Mouse (Mus musculus): Measurements from ENCODE around the gene Ccnl1. TPM values are rescaled to one million over a fixed set of nuclear protein-coding genes. Genes with fewer than 3 reads are reported as not detected.

Ccnl1 gene
- polyA plus RNA-seq, 1 experiment from 2014 or later = 105 TPM

DNA sequence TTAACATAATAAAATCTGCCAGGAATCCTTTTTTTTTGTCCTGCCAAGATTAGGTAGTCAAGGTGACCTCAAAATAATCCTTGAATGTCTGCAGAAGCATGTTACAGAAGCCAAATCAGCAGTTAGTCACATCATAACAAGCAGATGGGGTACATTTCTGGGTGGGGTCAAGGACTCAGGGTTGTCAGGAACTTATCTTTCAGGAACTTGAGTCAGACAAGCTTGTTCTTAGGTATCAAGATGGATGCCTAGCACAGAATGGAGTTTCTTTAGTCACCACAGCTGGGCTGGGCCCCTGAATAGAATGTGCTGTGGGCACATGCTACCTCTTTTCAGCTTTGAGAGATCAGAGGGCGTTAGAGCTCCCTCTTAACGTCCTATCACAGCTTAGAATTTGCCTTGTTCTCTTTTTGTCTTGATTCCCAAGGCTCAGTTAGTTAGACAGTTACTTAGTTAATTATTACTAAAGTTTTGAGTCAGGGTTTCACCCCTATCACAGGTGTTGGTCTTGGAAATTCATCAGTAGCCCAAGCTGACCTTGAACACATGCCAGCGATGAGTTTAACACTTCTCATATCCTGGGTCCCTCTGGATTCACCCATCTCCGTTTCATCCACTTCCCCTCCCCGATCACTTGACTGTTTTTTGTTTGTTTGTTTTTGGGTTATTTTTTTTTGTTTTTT lies 32.9 kb downstream of the Ccnl1 start:
- ATAC-seq (ENCODE audit: low read depth) (no peak), DNase-seq (ENCODE audit: low spot score) (no peak)
- 84% methylated on average over 5 of the region's 5 CpGs for WGBS
- Histone ChIP-seq H3K4me2 (ENCODE audit: low read depth, low read length) (no peak overlapping the region), H3K9ac (ENCODE audit: low read depth, low read length) (no peak overlapping the region), H3K27ac (replicated peaks; ENCODE audit: low read depth, low read length) (no peak overlapping the region), H3K9me3 (ENCODE audit: control insufficient read depth, low read length) (no peaks in the 10 kb centered on the region), H3K4me3 (ENCODE audit: low read depth, low read length) (no peak overlapping the region), H3K36me3 (ENCODE audit: control insufficient read depth, insufficient read depth, low read length) (no peaks in the 10 kb centered on the region), H3K27me3 (replicated peaks; ENCODE audit: control insufficient read depth, insufficient read depth, low read length) (no peaks in the 10 kb centered on the region), H3K4me1 (ENCODE audit: control insufficient read depth, insufficient read depth, low read length) (peaks cover 20% of the 10 kb centered on the region)

DNA sequence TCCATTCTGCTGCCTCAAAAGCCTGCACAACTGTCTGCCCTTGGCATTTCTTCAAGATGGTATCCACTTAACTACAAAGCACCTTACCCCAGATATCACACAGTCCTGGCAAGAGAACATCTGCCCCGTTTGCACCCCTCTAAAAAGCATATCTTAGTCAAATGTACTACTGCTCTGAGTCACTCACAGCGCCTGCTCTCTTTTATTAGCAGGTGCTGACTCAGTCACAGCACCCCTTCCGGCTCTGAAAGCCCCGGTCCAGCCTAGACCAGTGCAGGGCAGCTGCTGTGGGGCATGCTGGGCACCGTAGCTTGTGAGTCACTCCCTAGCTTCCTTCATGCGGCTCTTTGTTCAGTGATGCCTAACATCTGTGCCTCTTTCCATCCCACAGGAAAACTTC lies 35.6 kb downstream of the Ccnl1 start:
- no peaks in the 10 kb centered on the region for H3K36me3 ChIP-seq (ENCODE audit: control insufficient read depth, insufficient read depth, low read length)
- 57% methylated on average over 6 of the region's 6 CpGs for WGBS
- no peak overlapping the region for H3K9ac ChIP-seq (ENCODE audit: low read depth, low read length)
- no peaks in the 10 kb centered on the region for H3K9me3 ChIP-seq (ENCODE audit: control insufficient read depth, low read length)
- ATAC-seq (ENCODE audit: low read depth) = no peak
- DNase-seq (ENCODE audit: low spot score) = no peak
- H3K4me1 ChIP-seq (ENCODE audit: control insufficient read depth, insufficient read depth, low read length) = peaks cover 6% of the 10 kb centered on the region; the same call in 1 of the 2 replicates
- H3K4me3 ChIP-seq (ENCODE audit: low read depth, low read length) = no peak overlapping the region
- no peak overlapping the region for H3K27ac ChIP-seq (replicated peaks; ENCODE audit: low read depth, low read length)
- no peak overlapping the region for H3K4me2 ChIP-seq (ENCODE audit: low read depth, low read length)
- no peaks in the 10 kb centered on the region for H3K27me3 ChIP-seq (replicated peaks; ENCODE audit: control insufficient read depth, insufficient read depth, low read length)

DNA sequence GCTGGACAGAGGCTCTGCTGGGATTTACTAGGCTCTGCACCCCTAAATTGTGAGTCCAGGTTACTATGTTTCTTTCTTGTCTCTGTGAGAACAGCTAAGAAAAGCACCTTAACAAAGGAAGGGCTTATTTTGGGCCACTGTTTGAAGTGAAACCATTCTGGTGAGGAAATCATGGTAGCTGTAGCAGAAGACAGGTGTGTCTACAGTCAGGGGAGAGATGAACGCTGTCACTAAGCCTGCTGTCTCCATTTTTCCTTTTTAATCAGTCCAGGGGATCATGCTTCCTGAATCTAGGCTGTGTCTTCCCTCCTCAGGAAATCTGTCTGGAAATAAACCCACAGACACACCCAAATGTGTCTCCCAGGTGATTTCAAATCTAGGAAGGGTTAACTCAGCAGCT lies 36.4 kb downstream of the Ccnl1 start:
- 90% methylated on average over 1 of the region's 1 CpGs for WGBS
- no peaks in the 10 kb centered on the region for H3K9me3 ChIP-seq (ENCODE audit: control insufficient read depth, low read length)
- H3K9ac ChIP-seq (ENCODE audit: low read depth, low read length) = no peak overlapping the region
- no peak overlapping the region for H3K4me2 ChIP-seq (ENCODE audit: low read depth, low read length)
- no peaks in the 10 kb centered on the region for H3K27me3 ChIP-seq (replicated peaks; ENCODE audit: control insufficient read depth, insufficient read depth, low read length)
- H3K36me3 ChIP-seq (ENCODE audit: control insufficient read depth, insufficient read depth, low read length) = no peaks in the 10 kb centered on the region
- H3K4me3 ChIP-seq (ENCODE audit: low read depth, low read length) = no peak overlapping the region
- no peak for DNase-seq (ENCODE audit: low spot score)
- H3K4me1 ChIP-seq (ENCODE audit: control insufficient read depth, insufficient read depth, low read length) = no peaks in the 10 kb centered on the region
- no peak overlapping the region for H3K27ac ChIP-seq (replicated peaks; ENCODE audit: low read depth, low read length)
- no peak for ATAC-seq (ENCODE audit: low read depth)

DNA sequence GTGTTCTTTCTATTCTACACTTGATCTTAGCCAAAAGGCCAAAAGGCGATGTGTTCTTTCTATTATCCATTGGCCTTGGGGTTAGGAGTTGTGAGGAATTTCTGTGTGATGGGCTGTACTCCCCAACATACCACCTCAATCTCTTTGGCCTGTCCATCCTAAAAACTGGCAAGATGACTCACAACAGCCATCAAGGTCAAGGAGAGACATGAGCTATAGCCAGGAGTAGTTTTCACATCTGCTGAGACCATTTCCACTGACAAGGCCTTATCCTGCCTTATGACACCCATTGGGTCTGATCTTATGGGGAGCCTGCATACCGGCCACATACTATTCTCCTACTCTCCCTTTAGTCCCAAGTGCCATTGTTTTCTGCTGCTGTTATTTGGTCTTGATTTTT lies 39.0 kb downstream of the Ccnl1 start:
- DNase-seq (ENCODE audit: low spot score) (no peak), ATAC-seq (ENCODE audit: low read depth) (no peak)
- Histone ChIP-seq H3K27me3 (replicated peaks; ENCODE audit: control insufficient read depth, insufficient read depth, low read length) (no peaks in the 10 kb centered on the region), H3K9ac (ENCODE audit: low read depth, low read length) (no peak overlapping the region), H3K4me2 (ENCODE audit: low read depth, low read length) (no peak overlapping the region), H3K4me1 (ENCODE audit: control insufficient read depth, insufficient read depth, low read length) (no peaks in the 10 kb centered on the region), H3K9me3 (ENCODE audit: control insufficient read depth, low read length) (no peaks in the 10 kb centered on the region), H3K4me3 (ENCODE audit: low read depth, low read length) (no peak overlapping the region), H3K36me3 (ENCODE audit: control insufficient read depth, insufficient read depth, low read length) (no peaks in the 10 kb centered on the region), H3K27ac (replicated peaks; ENCODE audit: low read depth, low read length) (no peak overlapping the region)
- WGBS = 100% methylated on average over 2 of the region's 2 CpGs

DNA sequence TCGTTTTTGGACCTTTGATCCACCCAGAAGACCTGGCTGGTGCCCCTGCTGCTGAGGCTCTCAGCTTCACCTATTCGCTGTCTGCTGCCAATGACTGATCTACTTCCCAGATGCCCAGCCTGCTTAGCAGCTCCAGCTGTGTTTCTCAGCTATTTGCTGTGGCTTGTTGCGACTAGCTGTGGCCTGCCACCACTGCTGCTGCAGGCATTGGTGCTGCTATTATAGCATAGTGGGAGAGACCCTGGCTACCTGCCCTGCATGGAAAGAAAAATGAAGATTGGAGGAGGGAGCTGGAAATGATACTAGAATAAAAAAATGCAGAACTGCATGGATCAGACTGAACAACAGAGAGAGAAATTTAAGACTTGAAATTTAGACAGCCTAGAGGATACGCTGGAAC lies 45.1 kb downstream of the Ccnl1 start:
- peak; percentile 18; the same call in 1 of the 2 replicates for ATAC-seq (ENCODE audit: low read depth)
- no peak overlapping the region for H3K9ac ChIP-seq (ENCODE audit: low read depth, low read length)
- H3K4me2 ChIP-seq (ENCODE audit: low read depth, low read length) = no peak overlapping the region
- H3K4me1 ChIP-seq (ENCODE audit: control insufficient read depth, insufficient read depth, low read length) = no peaks in the 10 kb centered on the region
- H3K9me3 ChIP-seq (ENCODE audit: control insufficient read depth, low read length) = no peaks in the 10 kb centered on the region
- H3K36me3 ChIP-seq (ENCODE audit: control insufficient read depth, insufficient read depth, low read length) = no peaks in the 10 kb centered on the region
- no peak overlapping the region for H3K27ac ChIP-seq (replicated peaks; ENCODE audit: low read depth, low read length)
- no peak overlapping the region for H3K4me3 ChIP-seq (ENCODE audit: low read depth, low read length)
- WGBS = 48% methylated on average over 4 of the region's 4 CpGs
- no peaks in the 10 kb centered on the region for H3K27me3 ChIP-seq (replicated peaks; ENCODE audit: control insufficient read depth, insufficient read depth, low read length)
- peak; percentile 68 for DNase-seq (ENCODE audit: low spot score)

DNA sequence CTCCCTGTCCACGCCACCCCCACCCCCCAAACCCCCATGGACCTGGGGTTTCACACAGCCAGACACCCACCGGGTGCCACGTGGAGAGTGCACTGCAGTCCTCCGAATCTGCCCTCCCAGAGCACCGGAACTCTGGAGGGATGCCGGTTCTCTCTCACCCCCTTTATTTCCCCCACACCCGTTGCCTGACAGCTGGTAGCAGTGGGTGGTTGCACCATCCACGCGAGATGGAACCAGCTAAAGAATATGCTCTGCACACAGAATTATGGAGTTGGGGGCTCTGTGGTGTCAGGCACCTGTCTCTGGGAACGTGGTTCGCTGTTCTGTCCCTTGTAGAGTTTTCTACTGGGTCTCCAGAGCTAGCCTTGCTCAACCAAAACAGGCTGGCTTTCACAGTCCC lies 45.8 kb downstream of the Ccnl1 start:
- H3K4me1 ChIP-seq (ENCODE audit: control insufficient read depth, insufficient read depth, low read length) = no peaks in the 10 kb centered on the region
- DNase-seq (ENCODE audit: low spot score) (no peak), ATAC-seq (ENCODE audit: low read depth) (no peak)
- no peaks in the 10 kb centered on the region for H3K36me3 ChIP-seq (ENCODE audit: control insufficient read depth, insufficient read depth, low read length)
- no peak overlapping the region for H3K9ac ChIP-seq (ENCODE audit: low read depth, low read length)
- no peaks in the 10 kb centered on the region for H3K9me3 ChIP-seq (ENCODE audit: control insufficient read depth, low read length)
- H3K27me3 ChIP-seq (replicated peaks; ENCODE audit: control insufficient read depth, insufficient read depth, low read length) = no peaks in the 10 kb centered on the region
- H3K4me2 ChIP-seq (ENCODE audit: low read depth, low read length) = no peak overlapping the region
- no peak overlapping the region for H3K27ac ChIP-seq (replicated peaks; ENCODE audit: low read depth, low read length)
- H3K4me3 ChIP-seq (ENCODE audit: low read depth, low read length) = no peak overlapping the region
- 79% methylated on average over 11 of the region's 11 CpGs for WGBS

DNA sequence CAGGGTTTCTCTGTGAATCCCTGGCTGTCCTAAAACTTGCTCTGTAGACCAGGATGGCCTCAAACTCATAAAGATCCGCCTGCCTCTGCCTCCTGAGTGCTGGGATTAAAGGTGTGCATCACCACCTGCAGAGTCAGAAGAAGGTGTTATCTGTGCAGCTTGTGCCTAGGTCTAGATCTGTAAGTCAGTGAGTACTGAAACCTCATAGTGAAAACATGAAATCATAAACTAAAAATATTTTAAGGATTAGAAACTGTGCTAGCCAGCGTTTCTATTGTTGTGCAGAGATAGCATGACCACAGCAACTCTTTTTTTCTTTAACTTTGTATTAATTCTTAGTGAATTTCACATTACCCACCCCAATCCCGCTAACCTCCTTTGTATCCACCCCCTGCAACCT lies 46.8 kb downstream of the Ccnl1 start:
- Histone ChIP-seq H3K4me3 (ENCODE audit: low read depth, low read length) (no peak overlapping the region), H3K27me3 (replicated peaks; ENCODE audit: control insufficient read depth, insufficient read depth, low read length) (no peaks in the 10 kb centered on the region), H3K36me3 (ENCODE audit: control insufficient read depth, insufficient read depth, low read length) (no peaks in the 10 kb centered on the region), H3K9me3 (ENCODE audit: control insufficient read depth, low read length) (no peaks in the 10 kb centered on the region), H3K27ac (replicated peaks; ENCODE audit: low read depth, low read length) (no peak overlapping the region), H3K4me1 (ENCODE audit: control insufficient read depth, insufficient read depth, low read length) (peaks cover 3% of the 10 kb centered on the region; the same call in 1 of the 2 replicates), H3K9ac (ENCODE audit: low read depth, low read length) (no peak overlapping the region), H3K4me2 (ENCODE audit: low read depth, low read length) (no peak overlapping the region)
- DNase-seq (ENCODE audit: low spot score) (no peak), ATAC-seq (ENCODE audit: low read depth) (no peak)
- WGBS = 93% methylated on average over 3 of the region's 3 CpGs

DNA sequence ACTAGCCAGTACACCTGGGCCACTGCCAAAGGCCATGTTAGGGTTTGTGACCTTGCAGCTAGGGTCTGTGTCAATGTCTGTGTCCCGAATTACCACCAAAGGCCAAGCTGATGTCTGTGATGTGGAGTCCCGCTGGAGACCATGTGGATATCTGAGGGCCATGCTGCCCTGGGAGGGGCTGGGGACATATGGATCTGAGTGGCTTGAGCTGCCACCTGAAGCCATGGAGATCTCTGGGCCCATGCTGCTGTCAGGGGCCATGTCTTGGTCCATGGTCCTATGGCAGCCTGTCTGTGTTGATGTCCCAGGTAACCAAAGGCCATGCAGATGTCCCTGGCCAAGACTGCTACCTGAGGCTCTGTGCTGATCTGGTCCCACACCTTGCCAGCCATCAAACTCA lies 48.6 kb downstream of the Ccnl1 start:
- H3K27me3 ChIP-seq (replicated peaks; ENCODE audit: control insufficient read depth, insufficient read depth, low read length) = no peaks in the 10 kb centered on the region
- no peak for ATAC-seq (ENCODE audit: low read depth)
- H3K9me3 ChIP-seq (ENCODE audit: control insufficient read depth, low read length) = no peaks in the 10 kb centered on the region
- H3K4me1 ChIP-seq (ENCODE audit: control insufficient read depth, insufficient read depth, low read length) = peaks cover 12% of the 10 kb centered on the region; the same call in 1 of the 2 replicates
- no peak for DNase-seq (ENCODE audit: low spot score)
- 89% methylated on average over 2 of the region's 2 CpGs for WGBS
- no peak overlapping the region for H3K4me2 ChIP-seq (ENCODE audit: low read depth, low read length)
- no peak overlapping the region for H3K27ac ChIP-seq (replicated peaks; ENCODE audit: low read depth, low read length)
- no peak overlapping the region for H3K9ac ChIP-seq (ENCODE audit: low read depth, low read length)
- H3K36me3 ChIP-seq (ENCODE audit: control insufficient read depth, insufficient read depth, low read length) = no peaks in the 10 kb centered on the region
- H3K4me3 ChIP-seq (ENCODE audit: low read depth, low read length) = no peak overlapping the region

DNA sequence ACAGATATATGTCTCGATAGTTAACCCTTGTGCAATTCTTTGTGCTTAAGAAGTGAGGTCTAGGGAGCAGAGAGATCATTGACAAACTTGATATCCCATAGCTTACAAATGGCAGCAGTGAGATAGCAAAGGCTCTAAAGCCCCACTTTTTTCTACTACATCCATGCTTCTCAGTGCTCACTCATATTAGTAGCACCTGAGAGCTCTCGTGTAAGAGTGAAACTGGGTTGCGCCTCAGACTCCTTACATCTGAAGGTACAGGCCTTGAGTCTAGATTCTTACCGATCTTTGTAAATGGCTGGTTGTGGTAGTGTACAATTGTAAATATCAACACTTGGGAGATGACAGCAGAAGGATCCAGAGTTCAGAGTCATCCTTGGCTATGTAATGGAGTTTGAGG lies 50.5 kb downstream of the Ccnl1 start:
- no peaks in the 10 kb centered on the region for H3K9me3 ChIP-seq (ENCODE audit: control insufficient read depth, low read length)
- no peak overlapping the region for H3K9ac ChIP-seq (ENCODE audit: low read depth, low read length)
- no peak for ATAC-seq (ENCODE audit: low read depth)

More for the DNA sequence above, 50.5 kb downstream of the Ccnl1 start:
- no peak for DNase-seq (ENCODE audit: low spot score)
- Histone ChIP-seq H3K4me1 (ENCODE audit: control insufficient read depth, insufficient read depth, low read length) (peaks cover 15% of the 10 kb centered on the region; the same call in 1 of the 2 replicates), H3K4me2 (ENCODE audit: low read depth, low read length) (no peak overlapping the region), H3K4me3 (ENCODE audit: low read depth, low read length) (no peak overlapping the region), H3K27me3 (replicated peaks; ENCODE audit: control insufficient read depth, insufficient read depth, low read length) (no peaks in the 10 kb centered on the region), H3K27ac (replicated peaks; ENCODE audit: low read depth, low read length) (no peak overlapping the region), H3K36me3 (ENCODE audit: control insufficient read depth, insufficient read depth, low read length) (no peaks in the 10 kb centered on the region)
- WGBS = 96% methylated on average over 4 of the region's 4 CpGs
